Mouse (Mus musculus) megakaryocyte, adult 5-6 weeks (primary cell): ENCODE measurements around the gene Cap2. TPM values are rescaled to one million over a fixed set of nuclear protein-coding genes. Genes with fewer than 3 reads are reported as not detected.
A peak's percentile ranks its signal among the peaks of the same experiment; 100 is the strongest.

Source experiments
- ATAC-seq: 2 replicates; pipeline ENCODE4 v1.8.0; 2016; ENCODE audit warnings: mild to moderate bottlenecking, inconsistent platforms; ENCODE audit not compliant: poor library complexity, severe bottlenecking
- total RNA-seq, 2 experiments: library from RNA; stranded (forward) in 1 of 2; stranded (reverse) in 1 of 2; fragments of 153-499, 151-499 nt in 1 of 2; fragments of 221-1000, 200-1000 nt in 1 of 2; gene quantifications; 2 replicates each; pipeline versions ENCODE4 v1.2.3 to v1.2.4; 2015 to 2017

Gene Cap2
- total RNA-seq, 2 experiments from 2014 or later, result not detected

- ATAC-seq, result no peak
Observed at GRCm38 (mm10) chr13:46554736-46555135, 53.1 kb downstream of the Cap2 start.

GRCm38 (mm10) chr13:46565913-46566312 lies 64.3 kb downstream of the Cap2 start:
- no peak for ATAC-seq

- no peak for ATAC-seq
Observed at GRCm38 (mm10) chr13:46569469-46569868, 67.8 kb downstream of the Cap2 start.

GRCm38 (mm10) chr13:46571141-46571592 lies 69.5 kb downstream of the Cap2 start:
- peak; percentile 66 for ATAC-seq

GRCm38 (mm10) chr13:46571961-46572647 lies 70.5 kb downstream of the Cap2 start:
- ATAC-seq, result no peak

- no peak for ATAC-seq
Observed at GRCm38 (mm10) chr13:46572648-46573163, 71.1 kb downstream of the Cap2 start.

- ATAC-seq, result no peak
Observed at GRCm38 (mm10) chr13:46574201-46574600, 72.6 kb downstream of the Cap2 start.

- ATAC-seq, result no peak
Observed at GRCm38 (mm10) chr13:46574707-46575106, 73.1 kb downstream of the Cap2 start.

GRCm38 (mm10) chr13:46584860-46585259 lies 83.2 kb downstream of the Cap2 start:
- no peak for ATAC-seq

GRCm38 (mm10) chr13:46587717-46588289 lies 86.2 kb downstream of the Cap2 start:
- ATAC-seq, result no peak

GRCm38 (mm10) chr13:46588606-46589005 lies 87.0 kb downstream of the Cap2 start:
- ATAC-seq, result no peak

GRCm38 (mm10) chr13:46590885-46591284 lies 89.2 kb downstream of the Cap2 start:
- ATAC-seq, result no peak

GRCm38 (mm10) chr13:46600694-46601093 lies 99.0 kb downstream of the Cap2 start:
- ATAC-seq, result no peak

- ATAC-seq, result no peak
Observed at GRCm38 (mm10) chr13:46601386-46601785, 99.7 kb downstream of the Cap2 start.

GRCm38 (mm10) chr13:46602674-46603073 lies 101.0 kb downstream of the Cap2 start:
- ATAC-seq, result no peak

GRCm38 (mm10) chr13:46611033-46611432 lies 109.4 kb downstream of the Cap2 start:
- ATAC-seq, result no peak

GRCm38 (mm10) chr13:46613694-46614272 lies 112.1 kb downstream of the Cap2 start:
- ATAC-seq, result no peak

- ATAC-seq, result no peak
Observed at GRCm38 (mm10) chr13:46616673-46617362, 115.2 kb downstream of the Cap2 start.

GRCm38 (mm10) chr13:46619633-46620032 lies 118.0 kb downstream of the Cap2 start:
- ATAC-seq, result peak; percentile 94

- ATAC-seq, result no peak
Observed at GRCm38 (mm10) chr13:46620964-46621757, 119.5 kb downstream of the Cap2 start.

GRCm38 (mm10) chr13:46626608-46627007 lies 125.0 kb downstream of the Cap2 start:
- ATAC-seq, result no peak
